20 mouse cellular contexts compared by ENCODE assay signal in the genomic region with DNA sequence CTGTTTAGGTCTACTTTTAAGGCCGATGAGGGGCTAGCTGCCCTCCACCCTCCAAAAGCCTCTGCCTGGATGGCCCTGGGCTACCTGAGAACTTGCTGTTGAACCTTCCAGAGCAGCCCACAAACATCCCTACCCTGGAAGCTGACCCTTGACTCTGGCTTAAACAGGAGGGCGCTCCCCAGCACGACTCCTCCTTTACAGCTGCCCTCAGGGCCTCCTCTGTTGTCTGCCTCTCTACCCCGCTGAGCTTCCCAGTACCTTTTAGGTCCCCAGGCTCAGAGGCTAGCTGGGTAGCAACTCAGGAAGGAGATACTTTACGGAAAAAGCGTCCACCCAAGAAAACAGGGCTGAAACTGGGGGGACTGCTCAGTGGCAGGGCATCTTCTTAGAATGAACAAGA. TPM values are rescaled to one million over a fixed set of nuclear protein-coding genes. Genes with fewer than 3 reads are reported as not detected.
A peak's percentile ranks its signal among the peaks of the same experiment; 100 is the strongest.
DNase-seq lines count a peak whose midpoint lies in the region; ATAC-seq and TF ChIP-seq lines count a peak whose summit lies in the region.
"Had no signal": no experiment of that assay in that cellular context is flagged by ENCODE, and none has a peak within 500 bp of the region (broad histone marks: within the 10 kb centered on the region; RNA-seq: fewer than 3 reads in every experiment).

No protein-coding gene starts in this region.

- intact Hi-C loops in left cerebral cortex, postnatal 14 days (cut with DNase I): no loop called here

- peak; percentile 22 for DNase-seq in embryo, embryonic 9.5 days (ENCODE audit: extremely low spot score)
- no peak for DNase-seq in embryo, embryonic 10.5 days (ENCODE audit: low spot score)
- DNase-seq in heart, adult 11 months: no peak
- no peak for DNase-seq in midbrain, embryonic 10.5 days (ENCODE audit: low spot score)
- no peak for DNase-seq in midbrain, postnatal 0 days (ENCODE audit: low spot score)
- no peak for DNase-seq in left cerebral cortex, postnatal 14 days (ENCODE audit: low spot score in 2 of 2)
- DNase-seq: adrenal gland, postnatal 14 days; cerebellum, adult 18-20 months; gastrocnemius, postnatal 25 days; heart, postnatal 4 days; kidney, postnatal 10 days; spleen, adult 18-20 months; thymus, adult 18-20 months had no signal

- no peaks in the 10 kb centered on the region for H3K9me3 ChIP-seq in heart, embryonic 15.5 days (replicated peaks)
- no peaks in the 10 kb centered on the region for H3K9me3 ChIP-seq in midbrain, embryonic 10.5 days (replicated peaks)
- H3K9me3 ChIP-seq in midbrain, postnatal 0 days (ENCODE audit: low read length): no peaks in the 10 kb centered on the region
- H3K9me3 ChIP-seq in liver, embryonic 16.5 days (replicated peaks; ENCODE audit: control insufficient read depth, low read length): no peaks in the 10 kb centered on the region
- H3K9me3 ChIP-seq: forebrain, embryonic 13.5 days; lung, embryonic 15.5 days; neural tube, embryonic 12.5 days had no signal

- H3K9ac ChIP-seq in heart, embryonic 15.5 days: 0 out of 2 replicates have a peak overlapping the region, but pooled peaks have one; percentile 16
- H3K9ac ChIP-seq in midbrain, postnatal 0 days (replicated peaks; ENCODE audit: low read length, poor library complexity, severe bottlenecking): no peak overlapping the region
- no peak overlapping the region; the same call in 1 of the 2 replicates for H3K9ac ChIP-seq in liver, embryonic 16.5 days (ENCODE audit: low read depth, low read length)
- H3K9ac ChIP-seq: forebrain, embryonic 13.5 days; lung, embryonic 15.5 days; neural tube, embryonic 12.5 days had no signal

- TF ChIP-seq CTCF in midbrain, postnatal 0 days (IDR thresholded peaks at IDR 0.05): no peak

- 0 out of 2 replicates have a peak overlapping the region, but pooled peaks have one; percentile 4 for H3K4me2 ChIP-seq in heart, embryonic 15.5 days
- no peak overlapping the region for H3K4me2 ChIP-seq in midbrain, postnatal 0 days (ENCODE audit: low read depth, low read length, poor library complexity, severe bottlenecking)
- peak overlapping the region; percentile 27 for H3K4me2 ChIP-seq in liver, embryonic 16.5 days (ENCODE audit: low read depth, low read length)
- H3K4me2 ChIP-seq: forebrain, embryonic 13.5 days; lung, embryonic 15.5 days; neural tube, embryonic 12.5 days had no signal

- peaks cover 61% of the 10 kb centered on the region for H3K4me1 ChIP-seq in heart, embryonic 15.5 days (replicated peaks)
- H3K4me1 ChIP-seq in midbrain, embryonic 10.5 days: peaks cover 54% of the 10 kb centered on the region
- 0 out of 2 replicates have a peak, but pooled peaks cover 3% of the 10 kb centered on the region for H3K4me1 ChIP-seq in midbrain, postnatal 0 days (ENCODE audit: insufficient read depth, low read length)
- H3K4me1 ChIP-seq in liver, embryonic 16.5 days (ENCODE audit: control insufficient read depth, low read depth, low read length): peaks cover 12% of the 10 kb centered on the region

- H3K27me3 ChIP-seq in heart, embryonic 15.5 days: no peaks in the 10 kb centered on the region
- H3K27me3 ChIP-seq in midbrain, embryonic 10.5 days (ENCODE audit: low read depth, poor library complexity, severe bottlenecking): no peaks in the 10 kb centered on the region
- H3K27me3 ChIP-seq in midbrain, postnatal 0 days (ENCODE audit: insufficient read depth, low read length): no peaks in the 10 kb centered on the region
- H3K27me3 ChIP-seq in liver, embryonic 16.5 days (ENCODE audit: control insufficient read depth, insufficient read depth, low read depth, low read length): no peaks in the 10 kb centered on the region
- H3K27me3 ChIP-seq: forebrain, embryonic 13.5 days; lung, embryonic 15.5 days; neural tube, embryonic 12.5 days had no signal

- no peaks in the 10 kb centered on the region for H3K36me3 ChIP-seq in heart, embryonic 15.5 days
- H3K36me3 ChIP-seq in midbrain, embryonic 10.5 days: no peaks in the 10 kb centered on the region
- no peaks in the 10 kb centered on the region for H3K36me3 ChIP-seq in midbrain, postnatal 0 days (ENCODE audit: insufficient read depth, low read length)
- H3K36me3 ChIP-seq in liver, embryonic 16.5 days (ENCODE audit: control insufficient read depth, insufficient read depth): no peaks in the 10 kb centered on the region
- H3K36me3 ChIP-seq: lung, embryonic 15.5 days; neural tube, embryonic 12.5 days had no signal

- H3K4me3 ChIP-seq in heart, embryonic 15.5 days: no peak overlapping the region
- no peak overlapping the region for H3K4me3 ChIP-seq in midbrain, embryonic 10.5 days
- no peak overlapping the region for H3K4me3 ChIP-seq in midbrain, postnatal 0 days (ENCODE audit: low read depth, low read length)
- H3K4me3 ChIP-seq in liver, embryonic 16.5 days (ENCODE audit: low read depth, low read length): no peak overlapping the region
- H3K4me3 ChIP-seq: forebrain, embryonic 13.5 days; layer of hippocampus, adult 2 months; lung, embryonic 15.5 days; neural tube, embryonic 12.5 days had no signal

- WGBS in heart, embryonic 15.5 days: 50% methylated on average over 6 of the region's 6 CpGs
- 14% methylated on average over 6 of the region's 6 CpGs for WGBS in midbrain, embryonic 10.5 days
- 49% methylated on average over 6 of the region's 6 CpGs for WGBS in midbrain, postnatal 0 days
- WGBS in liver, embryonic 16.5 days (ENCODE audit: insufficient replicate concordance): 44% methylated on average over 6 of the region's 6 CpGs

- no peak for ATAC-seq in heart, embryonic 15.5 days (replicated peaks; ENCODE audit: insufficient number of reproducible peaks, insufficient read depth, low FRiP score, low read depth)
- ATAC-seq in midbrain, postnatal 0 days (ENCODE audit: low FRiP score): no peak
- ATAC-seq in liver, embryonic 16.5 days (ENCODE audit: low read depth): peak; percentile 56; the same call in 1 of the 2 replicates
- ATAC-seq: CD4-positive, CD25-positive, alpha-beta regulatory T cell, adult 4 months; forebrain, embryonic 13.5 days had no signal

- H3K27ac ChIP-seq in heart, embryonic 15.5 days: no peak overlapping the region
- H3K27ac ChIP-seq in midbrain, embryonic 10.5 days (replicated peaks): peak overlapping the region; percentile 42; the same call in 1 of the 2 replicates
- H3K27ac ChIP-seq in midbrain, postnatal 0 days (ENCODE audit: low read depth, low read length): no peak overlapping the region
- H3K27ac ChIP-seq in liver, embryonic 16.5 days (ENCODE audit: low read length): peak overlapping the region; percentile 53
- H3K27ac ChIP-seq: forebrain, embryonic 13.5 days; layer of hippocampus, adult 2 months; lung, embryonic 15.5 days; neural tube, embryonic 12.5 days had no signal

RNA-seq across cellular contexts. Expression of a gene that starts 15.1 kb away (rescaled TPM):
- 8.6 and 8.8 TPM in 2 replicates for polyA plus RNA-seq in heart, embryonic 15.5 days (2015; fragmentation: Nextera tagmentation; extraction: Ambion mirVana)
- polyA plus RNA-seq in midbrain, embryonic 10.5 days (2016; fragmentation: Nextera tagmentation; extraction: Ambion mirVana): 2.9 and 3.2 TPM in 2 replicates
- total RNA-seq in midbrain, postnatal 0 days (2014; rRNA removed): 10.0 and 12.6 TPM in 2 replicates
- 3.6 and 4.1 TPM in 2 replicates for polyA plus RNA-seq in midbrain, postnatal 0 days (2015; fragmentation: Nextera tagmentation; extraction: Ambion mirVana)
- polyA plus RNA-seq in liver, embryonic 16.5 days (2015; fragmentation: Nextera tagmentation; extraction: Ambion mirVana): 2.0 and 2.1 TPM in 2 replicates
- total RNA-seq in left cerebral cortex, postnatal 14 days (2021): 10 to 100 TPM; 32.7 to 33.8 TPM

RNA-seq across cellular contexts. Expression of a gene that starts 15.2 kb away (rescaled TPM):
- polyA plus RNA-seq in heart, embryonic 15.5 days (2015; fragmentation: Nextera tagmentation; extraction: Ambion mirVana): 5.2 and 7.5 TPM in 2 replicates
- polyA plus RNA-seq in midbrain, embryonic 10.5 days (2016; fragmentation: Nextera tagmentation; extraction: Ambion mirVana): 3.0 and 5.3 TPM in 2 replicates
- 6.7 and 11.6 TPM in 2 replicates for total RNA-seq in midbrain, postnatal 0 days (2014; rRNA removed)
- 9.8 and 11.6 TPM in 2 replicates for polyA plus RNA-seq in midbrain, postnatal 0 days (2015; fragmentation: Nextera tagmentation; extraction: Ambion mirVana)
- 4.6 and 5.5 TPM in 2 replicates for polyA plus RNA-seq in liver, embryonic 16.5 days (2015; fragmentation: Nextera tagmentation; extraction: Ambion mirVana)
- 10 to 100 TPM; 16.7 to 19.4 TPM for total RNA-seq in left cerebral cortex, postnatal 14 days (2021)
- polyA plus RNA-seq: CD4-positive, CD25-positive, alpha-beta regulatory T cell, adult 4 months had no signal

Comparison
In these comparisons a context has a peak if more than half of its experiments do, and no peak if none do; other contexts are left out.
1. H3K27ac ChIP-seq: peak in midbrain, embryonic 10.5 days (single experiment) and liver, embryonic 16.5 days (single experiment); none in heart, embryonic 15.5 days (single experiment) and midbrain, postnatal 0 days (single experiment).